Mouse (Mus musculus) layer of hippocampus, adult 9-11 months (tissue): Measurements from ENCODE around the gene Bap1.

Experiments
- DNase-seq: peaks from one replicate; pipeline ENCODE4 v3.0.0; 2022

Gene Bap1

GRCm38 (mm10) chr14:31233996-31234591 is 17.2 kb upstream of the Bap1 start:
- peak; percentile 65 for DNase-seq

- DNase-seq = peak; percentile 42
Observed at GRCm38 (mm10) chr14:31237101-31237882, 14.0 kb upstream of the Bap1 start.

GRCm38 (mm10) chr14:31240528-31240927 is 10.7 kb upstream of the Bap1 start:
- DNase-seq = no peak

GRCm38 (mm10) chr14:31244777-31245176 is 6.5 kb upstream of the Bap1 start:
- no peak for DNase-seq

- no peak for DNase-seq
Observed at GRCm38 (mm10) chr14:31245946-31246345, 5.3 kb upstream of the Bap1 start.

GRCm38 (mm10) chr14:31248396-31248795 is 2.9 kb upstream of the Bap1 start:
- DNase-seq = no peak

GRCm38 (mm10) chr14:31250222-31251083 is 797 bp upstream of the Bap1 start:
- DNase-seq = no peak

GRCm38 (mm10) chr14:31251626-31252025 is 376 bp downstream of the Bap1 start:
- DNase-seq = no peak

GRCm38 (mm10) chr14:31252091-31252490 is 841 bp downstream of the Bap1 start:
- no peak for DNase-seq

GRCm38 (mm10) chr14:31258476-31259050 is 7.3 kb downstream of the Bap1 start:
- no peak for DNase-seq

- no peak for DNase-seq
Observed at GRCm38 (mm10) chr14:31260374-31260773, 9.1 kb downstream of the Bap1 start.

GRCm38 (mm10) chr14:31260932-31261331 is 9.7 kb downstream of the Bap1 start:
- DNase-seq = no peak

GRCm38 (mm10) chr14:31267649-31268048 is 16.4 kb downstream of the Bap1 start:
- DNase-seq = no peak

- peak; percentile 83 for DNase-seq
Observed at GRCm38 (mm10) chr14:31268301-31269001, 17.2 kb downstream of the Bap1 start.

- DNase-seq = peak; percentile 49
Observed at GRCm38 (mm10) chr14:31269456-31270100, 18.3 kb downstream of the Bap1 start.

- DNase-seq = no peak
Observed at GRCm38 (mm10) chr14:31271121-31271520, 19.9 kb downstream of the Bap1 start.

- peak; percentile 65 for DNase-seq
Observed at GRCm38 (mm10) chr14:31272164-31272563, 20.9 kb downstream of the Bap1 start.

GRCm38 (mm10) chr14:31285728-31286127 is 34.5 kb downstream of the Bap1 start:
- no peak for DNase-seq
